ENCODE assay signal across 32 mouse cellular contexts in genomic region chr4:98847120-98847885, GRCm38 (mm10). TPM values are rescaled to one million over a fixed set of nuclear protein-coding genes. Genes with fewer than 3 reads are reported as not detected.
A peak's percentile ranks its signal among the peaks of the same experiment; 100 is the strongest.
DNase-seq lines count a peak whose midpoint lies in the region; ATAC-seq lines count a peak whose summit lies in the region.
"Had no signal": no experiment of that assay in that cellular context is flagged by ENCODE, and none has a peak within 500 bp of the region (broad histone marks: within the 10 kb centered on the region; RNA-seq: fewer than 3 reads in every experiment).

No protein-coding gene starts in this region.

- DNase-seq in frontal cortex, postnatal 25 days (ENCODE audit: low spot score in 2 of 2): no peak
- peak; percentile 7 for DNase-seq in 3T3-L1 (ENCODE audit: low read depth, low spot score)
- DNase-seq in NIH3T3 (ENCODE audit: low read depth): peak; percentile 20
- peak; percentile 18 for DNase-seq in telencephalon, adult 2 months (ENCODE audit: low read depth, low spot score)
- DNase-seq in c-Kit-positive CD71-positive TER-119-positive erythroid progenitor cells, embryonic 14.5 days (ENCODE audit: low spot score): no peak
- DNase-seq: adrenal gland, postnatal 25 days; cerebellum, adult 8-10 months; cerebellum, postnatal 25 days; heart, postnatal 14 days; kidney, adult 18-20 months; kidney, postnatal 36 days; layer of hippocampus, postnatal 36 days; left cerebral cortex, postnatal 4 days; liver, embryonic 13.5 days; lung, adult 2 months; lung, postnatal 14 days; right cerebral cortex, postnatal 25 days; thymus, postnatal 14 days had no signal

- ATAC-seq in frontal cortex, adult (ENCODE audit: low TSS enrichment): peak; percentile 85
- no peak for ATAC-seq in inflammation-experienced regulatory T-cells, adult 6 months
- ATAC-seq: forebrain, embryonic 15.5 days; midbrain, embryonic 15.5 days had no signal

RNA-seq across cellular contexts. Expression of gene I0C0044D17Rik, which starts 23.7 kb away (rescaled TPM):
- not detected for polyA plus RNA-seq in inflammation-experienced regulatory T-cells, adult 6 months (2017; shearing (Covaris generic))
- polyA plus RNA-seq: brain, embryonic 14.5 days; embryonic facial prominence, embryonic 11.5 days; forebrain, embryonic 10.5 days; forebrain, embryonic 15.5 days; heart, embryonic 14.5 days; hindbrain, embryonic 12.5 days; kidney, embryonic 16.5 days; limb, embryonic 15.5 days; liver, embryonic 13.5 days; lung, adult 2 months; midbrain, embryonic 15.5 days; neural tube, embryonic 15.5 days; stomach, embryonic 15.5 days; urinary bladder, adult 2 months had no signal

RNA-seq across cellular contexts. Expression of gene Kank4, which starts 30.0 kb away (rescaled TPM):
- not detected for polyA plus RNA-seq in inflammation-experienced regulatory T-cells, adult 6 months (2017; shearing (Covaris generic))

Comparison
In these comparisons a context has a peak if more than half of its experiments do, and no peak if none do; other contexts are left out.
1. DNase-seq: peak in 3T3-L1 (single experiment), NIH3T3 (single experiment) and telencephalon, adult 2 months (single experiment); none in frontal cortex, postnatal 25 days (0 of 2) and c-Kit-positive CD71-positive TER-119-positive erythroid progenitor cells, embryonic 14.5 days (single experiment).